Mouse (Mus musculus) left cerebral cortex, adult 8-10 months (tissue): ENCODE measurements around the gene Zfp629. TPM values are rescaled to one million over a fixed set of nuclear protein-coding genes. Genes with fewer than 3 reads are reported as not detected.
A peak's percentile ranks its signal among the peaks of the same experiment; 100 is the strongest.
"Not testable (repeated sequence)": the region's sequence is repeated elsewhere in the genome, so short reads cannot be mapped to it uniquely, and the experiment has no call there.

Experiments
- DNase-seq, 2 experiments: peaks; one replicate each; pipeline ENCODE4 v3.0.0; 2022; ENCODE audit warnings: low spot score in 2 of 2
- total RNA-seq, 4 experiments: library from RNA; stranded (reverse); gene quantifications; 2 replicates each; pipeline ENCODE4 v1.2.4; 2022

Gene Zfp629
- total RNA-seq = 10 to 100 TPM; 19.3 to 29.3 (median 21.9) TPM

DNA sequence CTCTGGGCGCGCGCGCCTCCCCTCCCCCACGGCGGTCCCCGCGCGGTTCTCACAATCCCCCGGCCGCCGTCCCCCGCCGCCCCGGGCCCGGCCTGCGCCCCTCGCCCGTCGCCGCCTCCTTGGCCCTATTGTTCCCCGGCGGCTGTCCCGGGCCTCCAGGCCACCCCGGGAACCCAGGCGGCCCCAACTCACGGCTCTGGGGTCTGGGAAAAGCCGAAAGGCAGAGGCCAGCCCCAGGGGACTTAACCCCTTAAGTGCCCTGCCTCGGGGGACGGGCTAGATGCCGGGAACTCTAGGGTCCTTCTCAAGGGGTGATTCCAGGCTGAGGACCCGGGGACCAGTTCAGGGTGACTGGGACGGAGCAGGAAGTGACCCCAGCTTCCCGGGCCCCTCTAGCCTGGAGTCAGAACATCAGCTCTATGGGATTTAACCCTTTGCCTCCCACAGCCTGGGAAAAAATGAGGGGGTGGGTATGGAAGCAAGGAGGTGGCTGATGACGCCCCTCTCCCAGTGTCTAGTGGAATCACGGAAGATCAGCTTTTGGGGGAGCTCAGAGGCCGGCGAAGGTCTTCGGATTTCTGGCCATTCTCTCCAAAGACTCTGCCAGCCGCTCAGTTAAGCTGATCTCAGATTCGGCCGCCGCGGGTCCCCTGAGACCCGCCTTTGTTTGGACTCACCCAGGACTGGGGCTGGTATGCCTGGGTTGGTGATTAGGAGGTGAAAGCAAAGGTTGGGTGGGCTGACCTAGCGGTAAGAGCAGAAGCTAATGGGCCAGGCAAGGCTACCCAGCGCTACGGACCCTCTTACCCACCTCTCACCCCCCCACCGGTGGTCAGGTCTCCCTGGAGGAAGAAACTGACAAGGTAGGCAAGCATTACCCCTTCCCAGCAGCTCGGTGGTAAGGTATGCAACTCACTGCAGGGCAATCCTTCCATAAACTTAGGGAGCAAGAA lies at the start of gene Zfp629:
Gene Zfp629 (minus strand): TSS at position 907 of the 953 bp plus-strand sequence.
- DNase-seq = peak; percentile 61 to 72

DNA sequence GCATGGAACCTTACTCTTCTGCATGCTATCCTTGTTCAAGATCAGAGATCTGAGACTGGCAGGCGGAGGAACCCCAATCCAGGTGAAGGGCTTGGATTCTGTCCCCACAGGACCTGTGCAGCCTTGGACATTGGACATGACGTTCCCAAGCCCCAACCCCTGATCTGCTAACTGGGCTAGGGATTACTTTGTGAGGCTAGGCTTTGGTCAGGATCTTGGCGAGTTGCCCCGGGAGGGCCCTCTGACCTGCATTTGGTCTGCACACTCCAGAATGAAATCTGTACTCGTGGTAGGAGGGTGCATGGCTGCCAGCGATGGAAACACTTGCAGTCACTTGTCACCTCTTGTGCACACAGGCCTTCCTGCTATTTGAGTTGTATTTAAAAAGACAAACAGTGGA lies 47.3 kb upstream of the Zfp629 start:
- DNase-seq = no peak

DNA sequence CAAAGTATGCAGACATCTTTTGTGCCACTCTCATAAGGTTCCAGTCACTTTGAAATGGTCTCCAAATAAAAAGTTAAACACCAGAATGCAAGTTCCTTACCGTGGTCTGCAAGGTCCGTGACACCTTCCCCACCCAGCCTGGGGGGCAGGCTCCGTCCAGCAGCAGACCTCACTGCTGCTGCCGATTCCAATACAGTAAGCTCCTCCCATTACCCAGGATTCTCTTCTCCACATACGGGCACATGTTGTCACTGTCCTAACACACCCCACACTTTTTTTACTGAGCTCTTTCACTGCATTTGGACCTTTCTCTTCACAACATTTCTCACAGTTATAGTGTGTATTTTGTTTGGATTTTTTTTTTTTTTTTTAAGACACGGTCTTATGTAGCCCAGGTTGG lies 46.2 kb upstream of the Zfp629 start:
- no peak for DNase-seq

DNA sequence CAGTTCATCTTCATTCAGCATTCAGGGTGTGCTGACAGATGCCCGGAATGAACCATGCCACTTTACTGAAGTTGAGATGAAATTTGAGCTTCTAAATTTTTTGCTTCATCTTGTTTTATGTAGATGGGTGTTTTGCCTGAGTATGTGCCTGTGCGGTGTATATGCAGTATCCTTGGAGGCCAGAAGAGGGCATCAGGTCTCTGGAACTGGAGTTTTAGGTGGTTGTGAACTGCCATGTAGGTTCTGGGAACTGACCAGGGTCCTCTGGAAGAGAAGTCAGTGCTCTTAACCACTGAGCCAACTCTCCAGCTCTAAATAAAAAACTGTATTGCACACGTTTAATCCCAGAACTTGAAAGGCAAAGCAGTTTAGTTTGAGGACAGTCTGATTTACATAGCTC lies 45.3 kb upstream of the Zfp629 start:
- DNase-seq = no peak

DNA sequence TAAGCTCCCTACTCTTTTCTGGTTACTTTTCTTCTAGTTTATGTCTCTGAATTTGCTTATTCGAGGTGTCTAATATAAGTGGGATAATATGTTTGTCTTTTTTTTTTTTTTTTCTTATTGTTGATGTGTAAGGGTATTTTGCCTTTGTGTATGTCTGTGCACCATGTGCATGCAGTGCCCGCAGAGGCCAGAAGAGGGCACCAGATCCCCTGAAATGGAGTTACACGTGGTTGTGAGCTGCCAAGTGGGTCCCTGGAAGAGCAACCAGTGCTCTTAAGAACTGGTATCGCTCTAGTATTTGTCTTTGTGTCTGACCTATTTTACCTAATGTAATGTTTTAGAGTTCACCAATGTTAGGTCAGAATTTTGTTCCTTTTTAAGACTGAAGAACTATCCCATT lies 41.3 kb upstream of the Zfp629 start:
- peak in 1 of 2 experiments; percentile 36 for DNase-seq

DNA sequence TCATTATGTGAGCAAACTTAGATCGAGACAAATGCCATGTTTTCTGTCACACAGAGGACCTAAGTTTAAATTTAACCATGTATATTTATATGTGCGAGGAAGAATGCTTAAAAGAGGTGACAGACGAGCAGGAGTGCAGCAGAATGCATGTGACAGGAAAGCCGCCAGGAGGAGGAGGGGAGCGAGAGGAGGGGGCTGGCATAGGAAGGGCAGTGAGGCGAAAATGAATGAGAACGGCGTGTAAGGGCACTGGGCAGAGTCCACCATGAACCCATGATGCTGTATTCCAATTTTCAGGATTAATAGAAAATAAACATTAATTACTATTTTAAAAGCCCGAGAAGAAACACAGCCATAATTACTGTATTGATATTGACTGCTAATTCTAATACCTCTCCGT lies 38.7 kb upstream of the Zfp629 start:
- no peak for DNase-seq

DNA sequence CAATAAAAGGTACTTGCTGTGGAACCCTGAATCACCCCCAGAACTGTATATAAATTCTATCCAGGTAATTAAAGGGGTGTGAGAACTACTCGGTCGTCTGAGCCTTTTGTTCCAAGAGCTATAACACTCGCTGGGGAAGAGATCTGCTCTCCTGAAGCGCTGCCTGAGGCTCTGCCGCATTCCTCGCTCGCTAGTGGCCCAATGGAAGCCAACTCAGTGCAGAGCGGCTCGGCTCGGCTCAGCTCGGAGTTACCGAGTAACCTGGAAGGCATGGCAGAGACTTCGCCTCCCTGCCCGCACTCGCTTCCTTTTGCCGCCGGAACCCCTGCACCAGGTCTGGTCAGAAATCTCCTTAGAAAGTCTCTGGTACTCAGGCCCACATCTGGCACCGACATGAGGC lies 36.5 kb upstream of the Zfp629 start:
- no peak for DNase-seq

DNA sequence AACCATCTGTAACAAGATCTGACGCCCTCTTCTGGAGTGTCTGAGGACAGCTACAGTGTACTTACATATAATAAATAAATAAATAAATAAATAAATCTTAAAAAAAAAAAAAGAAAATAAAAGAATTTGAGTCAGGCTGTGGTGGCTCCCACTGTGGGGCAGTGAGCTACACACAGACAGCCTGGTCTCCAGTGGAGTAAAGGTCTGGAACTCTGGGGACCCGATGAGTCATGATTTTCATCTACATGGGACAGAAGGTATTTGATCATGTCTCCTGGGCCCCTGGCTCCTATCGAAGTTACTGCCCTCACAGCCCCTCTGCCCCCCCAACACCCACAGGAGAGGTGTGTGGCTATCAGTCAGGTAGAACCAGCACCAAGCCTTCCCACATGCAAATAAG lies 36.0 kb upstream of the Zfp629 start:
- no peak for DNase-seq

DNA sequence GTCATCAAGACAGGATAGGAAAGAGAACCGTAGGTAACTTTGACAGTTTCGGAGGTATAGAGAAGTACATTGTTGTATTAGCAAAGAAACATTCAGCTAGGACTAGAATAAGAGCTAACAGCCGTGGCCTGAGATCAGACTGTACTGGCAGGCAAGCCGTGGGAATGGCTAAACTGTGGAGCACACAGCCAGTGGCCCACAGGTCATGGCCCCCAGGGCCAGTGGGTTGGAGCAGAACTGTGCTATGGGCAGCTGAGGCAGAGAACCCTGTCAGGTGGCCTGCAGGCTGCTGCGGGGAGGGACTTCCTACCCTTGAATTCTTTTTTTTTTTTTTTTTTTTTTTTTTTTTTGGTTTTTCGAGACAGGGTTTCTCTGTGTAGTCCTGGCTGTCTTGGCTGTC lies 33.6 kb upstream of the Zfp629 start:
- DNase-seq = no peak

DNA sequence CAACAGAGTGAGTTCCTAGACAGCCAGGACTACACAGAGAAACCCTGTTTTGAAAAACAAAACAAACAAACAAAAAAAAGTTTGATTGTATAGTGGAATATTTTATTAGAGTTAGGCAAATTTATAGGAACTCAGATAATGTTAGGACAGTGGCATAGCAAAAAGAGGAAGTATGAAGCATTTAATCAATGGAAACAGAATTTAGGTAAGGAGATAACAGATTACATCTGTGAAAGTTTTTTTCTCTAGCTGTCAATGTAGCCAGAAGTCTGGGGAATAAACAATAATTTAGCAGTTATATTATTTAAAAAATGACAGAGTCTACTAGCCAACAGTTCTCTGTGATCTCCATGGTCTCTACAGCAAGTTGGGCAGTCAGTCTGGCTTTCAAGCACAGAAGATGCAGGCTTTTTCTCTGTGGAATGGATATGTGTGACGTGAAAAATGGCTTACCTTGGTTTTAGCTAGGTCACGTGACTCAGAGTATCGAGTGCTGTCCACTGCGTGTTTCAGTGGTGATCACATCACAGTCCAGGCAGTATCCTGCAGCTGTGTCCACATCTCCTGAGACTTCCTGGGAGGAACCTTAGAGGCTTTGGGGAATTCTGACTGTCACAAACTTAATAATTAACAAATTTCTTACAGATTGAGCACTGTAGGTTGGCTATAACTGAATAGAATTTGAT lies 33.1 kb upstream of the Zfp629 start:
- no peak for DNase-seq

DNA sequence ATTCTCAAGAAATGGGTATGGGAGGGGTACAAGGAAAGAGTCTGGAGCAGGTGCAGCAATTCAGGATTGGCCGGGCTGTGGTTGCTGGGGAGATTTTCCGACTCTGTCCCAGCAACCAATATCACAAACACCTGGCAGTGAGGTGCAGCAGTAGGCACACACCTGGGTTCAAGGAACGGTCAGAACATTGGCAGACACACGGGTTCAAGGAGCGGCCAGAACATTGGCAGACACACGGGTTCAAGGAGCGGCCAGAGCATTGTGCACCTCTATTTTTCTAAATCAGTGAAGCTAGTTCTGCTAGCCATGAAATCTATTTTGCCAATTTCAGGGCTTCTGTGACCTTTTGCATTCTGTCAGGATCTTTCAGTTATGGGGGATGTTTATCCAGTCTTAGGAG lies 32.0 kb upstream of the Zfp629 start:
- not testable (repeated sequence) for DNase-seq

DNA sequence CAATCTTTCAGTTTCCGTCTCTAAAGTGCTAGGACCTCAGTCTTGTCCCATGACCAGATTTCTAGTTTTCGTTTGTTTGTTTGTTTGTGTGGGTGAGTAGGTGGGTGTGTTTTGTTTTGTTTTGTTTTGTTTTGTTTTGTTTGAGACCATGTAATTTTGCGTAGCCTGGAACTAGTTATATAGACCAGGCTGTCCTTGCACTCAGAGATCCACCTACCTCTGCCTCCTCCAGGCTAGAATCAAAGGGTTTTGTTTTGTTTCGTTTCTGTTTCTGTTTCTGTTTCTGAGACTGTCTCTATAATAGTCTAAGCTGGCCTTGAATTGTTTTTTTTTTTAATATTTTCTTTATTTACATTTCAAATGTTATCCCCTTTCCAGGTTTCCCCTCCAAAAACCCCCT lies 30.8 kb upstream of the Zfp629 start:
- no peak for DNase-seq

DNA sequence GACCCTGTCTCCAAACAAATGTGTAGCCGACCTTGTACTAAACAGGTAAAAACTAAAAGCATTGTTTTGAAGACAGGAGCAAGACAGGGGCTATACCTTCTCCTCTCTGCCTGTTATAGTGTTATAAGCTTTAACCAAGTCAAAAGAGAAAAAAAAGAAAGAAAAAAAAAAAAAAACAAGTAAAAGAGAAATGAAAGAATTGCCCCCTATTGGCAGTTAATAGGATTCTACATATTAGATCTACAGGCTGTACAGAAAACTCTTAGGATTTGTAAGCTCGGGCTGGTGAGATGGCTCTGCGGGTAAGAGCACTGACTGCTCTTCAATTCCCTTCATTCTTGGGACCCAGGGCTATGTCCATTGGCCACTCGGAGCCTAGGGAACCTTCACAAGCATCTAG lies 26.7 kb upstream of the Zfp629 start:
- no peak for DNase-seq

DNA sequence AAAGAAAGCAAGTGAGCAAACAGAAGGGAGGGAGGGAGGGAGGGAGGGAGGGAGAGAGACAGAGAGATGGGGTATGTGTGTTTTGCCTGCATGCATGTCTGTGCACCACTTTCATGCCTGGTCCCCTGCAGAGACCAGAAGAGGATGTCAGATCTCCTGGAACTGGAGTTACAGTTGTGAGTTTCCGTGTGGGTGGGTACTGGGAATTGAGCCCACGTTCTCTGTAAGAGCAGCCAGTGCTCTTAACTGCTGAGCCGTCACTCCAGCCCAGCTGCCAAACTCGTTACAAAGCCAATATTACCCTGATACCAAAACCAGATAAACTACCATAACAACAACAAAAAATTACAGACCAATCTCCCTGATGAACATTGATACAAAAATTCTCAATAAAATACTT lies 25.7 kb upstream of the Zfp629 start:
- no peak for DNase-seq

DNA sequence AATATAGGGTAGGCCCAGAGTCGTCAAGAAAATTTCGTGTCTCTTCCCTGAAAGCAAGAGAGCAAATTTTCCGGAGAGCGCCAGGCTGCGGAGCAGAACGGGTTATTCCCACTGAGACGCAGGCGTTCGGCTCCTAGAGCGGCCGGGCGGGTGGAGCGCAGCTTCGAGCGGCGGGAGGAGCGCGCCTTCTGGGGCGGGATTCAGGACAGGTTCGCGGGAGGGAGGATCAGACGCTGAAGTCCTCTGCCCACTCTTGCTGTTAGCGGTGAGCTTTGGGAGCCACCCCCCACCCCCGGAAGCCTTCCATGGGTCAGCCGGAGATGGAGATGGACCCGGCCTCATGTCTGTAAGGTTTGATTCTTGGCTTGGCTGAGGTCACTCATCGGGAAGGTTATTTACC lies 21.4 kb upstream of the Zfp629 start:
- DNase-seq = peak; percentile 39 to 69

DNA sequence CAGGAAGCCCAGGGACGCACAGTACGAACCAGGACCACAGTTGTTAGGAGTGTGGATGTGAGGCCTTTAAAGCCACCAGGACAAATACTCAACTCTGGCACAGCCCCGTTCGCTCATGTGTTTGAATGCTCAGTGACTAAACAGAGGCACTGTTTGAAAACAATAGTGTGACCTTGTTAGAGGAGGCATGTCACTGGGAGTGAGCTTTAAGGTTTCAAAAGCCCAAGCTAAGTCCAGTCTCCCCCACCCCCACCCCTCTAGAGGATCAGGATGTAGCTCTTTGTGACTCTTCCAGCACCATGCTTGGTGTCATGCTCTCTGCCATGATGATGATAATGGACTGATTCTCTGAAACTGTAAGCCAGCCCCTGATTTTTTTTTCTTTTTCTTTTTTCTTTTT lies 15.8 kb upstream of the Zfp629 start:
- no peak for DNase-seq

DNA sequence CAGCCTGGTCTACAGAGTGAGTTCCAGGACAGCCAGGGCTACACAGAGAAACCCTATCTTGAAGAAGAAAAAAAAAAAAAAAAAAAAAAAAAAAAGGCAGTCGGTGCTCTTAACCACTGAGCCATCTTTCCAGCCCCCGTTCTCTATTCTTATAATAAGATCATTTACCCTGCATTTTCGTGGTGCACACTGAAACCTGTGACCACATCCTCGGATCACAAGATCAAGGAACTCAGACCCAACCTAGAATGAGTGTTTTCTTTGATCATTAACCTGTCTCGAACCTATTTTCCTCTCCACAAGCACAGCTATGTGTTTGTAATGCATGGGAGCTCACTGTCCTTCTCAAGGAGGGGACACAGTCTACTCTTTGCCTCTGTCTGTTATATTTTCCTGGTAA lies 13.0 kb upstream of the Zfp629 start:
- no peak for DNase-seq

DNA sequence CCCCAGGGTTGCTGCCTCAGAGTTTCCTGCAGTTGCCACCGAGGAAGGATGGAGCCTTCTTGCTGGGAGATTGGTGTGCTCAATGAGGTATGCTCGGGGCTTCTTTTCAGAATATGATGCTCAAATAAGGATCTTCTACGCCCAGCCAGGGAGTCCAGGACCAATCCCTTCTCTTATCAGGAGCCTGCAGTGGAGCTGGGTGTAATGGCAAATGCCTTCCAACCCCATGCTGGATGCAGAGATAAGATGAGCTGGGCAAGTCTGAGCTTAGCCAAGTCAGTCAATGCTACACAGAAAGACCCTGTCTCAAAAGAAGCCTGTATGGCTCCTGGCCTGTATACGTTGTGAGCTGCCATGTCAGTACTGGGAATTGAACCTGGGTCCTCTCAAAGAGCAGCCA lies 10.9 kb upstream of the Zfp629 start:
- DNase-seq = no peak

DNA sequence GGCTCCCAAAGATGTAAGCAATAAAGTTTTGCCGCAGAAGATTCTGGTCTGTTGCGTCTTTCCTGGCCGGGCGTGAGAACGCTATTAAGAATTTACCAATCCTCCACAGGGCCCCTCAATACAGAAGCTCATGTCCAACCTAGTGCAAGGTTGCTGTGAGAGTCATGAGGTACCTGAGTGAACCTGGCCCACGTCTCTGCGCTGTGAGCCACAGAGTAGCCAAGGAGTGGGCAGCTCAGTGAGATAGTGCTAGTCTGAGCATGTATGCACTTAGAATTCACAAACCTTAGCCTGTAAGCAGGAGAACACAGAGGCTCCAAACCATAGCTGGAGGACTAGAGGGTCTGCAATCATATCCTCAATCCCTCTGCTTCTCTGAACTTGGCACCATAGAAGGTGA lies 10.4 kb upstream of the Zfp629 start:
- DNase-seq = no peak

DNA sequence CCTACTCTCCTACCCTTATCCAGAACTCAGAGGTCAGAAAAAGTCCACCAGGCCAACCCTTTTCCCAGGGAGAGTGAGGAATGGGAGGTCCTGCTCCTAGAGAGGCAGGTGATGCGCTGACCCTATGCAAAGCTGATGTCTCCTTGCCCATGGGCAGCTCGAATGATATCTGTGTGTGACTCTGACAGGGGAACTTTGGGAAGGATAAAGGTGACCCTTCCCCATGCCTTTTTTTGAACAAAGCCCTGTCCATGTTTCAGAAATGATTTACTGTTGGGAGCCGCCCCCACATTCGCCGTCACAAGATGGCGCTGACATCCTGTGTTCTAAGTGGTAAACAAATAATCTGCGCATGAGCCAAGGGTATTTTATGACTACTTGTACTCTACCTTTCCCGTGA lies 2.8 kb upstream of the Zfp629 start:
- DNase-seq = not testable (repeated sequence)

DNA sequence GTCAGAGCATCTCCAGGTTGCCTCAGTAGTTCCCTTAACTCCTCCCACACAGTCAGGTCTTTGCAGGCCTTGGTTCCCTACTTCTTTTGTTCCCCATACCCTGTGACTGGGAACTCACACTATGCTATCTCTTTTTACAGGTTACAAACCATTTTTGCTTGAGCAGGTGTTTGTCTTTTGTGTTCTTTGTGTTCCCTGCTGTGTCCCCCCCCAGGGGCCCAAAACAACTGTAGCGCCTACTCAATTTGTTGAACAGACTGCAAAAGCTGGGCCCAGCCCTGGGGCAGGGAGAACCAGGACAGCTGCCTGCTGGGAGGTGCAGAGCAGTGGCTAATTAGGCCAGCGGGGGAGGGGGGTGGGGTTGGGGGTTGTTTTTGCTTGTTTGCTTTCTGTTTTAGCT lies 2.4 kb upstream of the Zfp629 start:
- no peak for DNase-seq

DNA sequence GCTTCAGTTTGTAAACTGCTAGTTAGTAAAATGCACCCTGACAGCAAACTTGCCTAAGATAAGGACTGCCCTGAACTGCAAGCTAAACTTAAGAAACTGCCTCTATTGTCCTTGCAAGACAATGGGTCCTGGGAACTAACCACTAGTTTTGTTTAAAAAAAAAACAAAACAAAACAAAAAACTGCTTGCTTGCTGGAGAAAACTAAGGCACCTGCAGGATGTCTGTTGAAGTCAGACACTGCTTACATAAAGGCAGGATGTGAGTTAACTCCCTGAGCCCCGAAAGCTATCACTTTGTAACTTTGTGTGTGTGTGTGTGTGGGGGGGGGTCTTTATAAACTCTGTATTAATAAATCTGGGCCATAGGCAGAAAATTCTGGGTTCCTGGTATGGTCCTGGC lies 1.3 kb upstream of the Zfp629 start:
- DNase-seq = no peak

DNA sequence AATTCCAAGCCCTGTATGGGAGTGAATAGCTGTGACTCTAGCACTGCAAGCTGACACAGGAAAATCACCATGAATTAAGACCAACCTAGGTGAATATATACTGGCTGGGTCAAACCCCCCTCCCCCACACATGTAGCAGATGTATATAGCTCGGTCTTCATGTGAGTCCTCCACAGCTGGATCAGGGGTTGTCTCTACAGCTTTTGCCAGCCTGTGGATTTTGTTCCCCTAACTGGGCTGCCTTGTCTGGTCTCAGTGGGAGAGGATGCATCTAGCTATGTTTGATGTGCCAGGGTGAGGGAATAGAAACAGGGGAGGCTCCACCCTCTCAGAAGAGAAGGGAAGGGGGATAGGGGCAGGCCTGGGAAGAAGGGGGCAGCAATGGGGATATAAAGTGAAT lies 739 bp upstream of the Zfp629 start:
- DNase-seq = no peak
